Comparison of ENCODE assay signal across 28 mouse cellular contexts in the genomic region with DNA sequence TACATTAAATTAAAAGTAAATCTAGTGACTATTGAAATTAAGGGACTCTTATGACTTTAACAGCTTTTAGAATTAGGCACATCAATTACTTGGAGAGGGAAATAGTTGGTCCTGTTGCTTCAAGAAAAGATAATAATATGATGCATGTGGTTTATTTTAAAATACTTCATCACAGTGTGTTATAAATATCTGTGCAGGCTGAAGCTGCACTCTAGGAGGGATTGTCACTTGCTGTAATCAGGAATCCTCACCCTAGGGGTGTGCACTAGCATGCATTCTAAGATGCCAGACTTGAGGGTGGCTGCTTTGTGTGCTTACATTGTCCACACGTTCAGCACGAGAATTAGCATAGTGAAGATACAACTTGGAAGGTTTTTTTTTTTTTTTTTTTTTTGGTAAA. TPM values are rescaled to one million over a fixed set of nuclear protein-coding genes. Genes with fewer than 3 reads are reported as not detected.
DNase-seq lines count a peak whose midpoint lies in the region; ATAC-seq and TF ChIP-seq lines count a peak whose summit lies in the region.
"Had no signal": no experiment of that assay in that cellular context is flagged by ENCODE, and none has a peak within 500 bp of the region (broad histone marks: within the 10 kb centered on the region; RNA-seq: fewer than 3 reads in every experiment).

No protein-coding gene starts in this region.

- 0 out of 2 replicates have a peak, but pooled peaks have one; percentile 31 for ATAC-seq in heart, embryonic 14.5 days (ENCODE audit: insufficient number of reproducible peaks, insufficient read depth, low FRiP score, low read depth)
- ATAC-seq in heart, embryonic 16.5 days (replicated peaks; ENCODE audit: extremely low read depth, insufficient read depth, low FRiP score) = peak; percentile 92
- no peak for ATAC-seq in heart, embryonic 12.5 days (ENCODE audit: insufficient number of reproducible peaks, low FRiP score)
- ATAC-seq in midbrain, embryonic 13.5 days = peak; percentile 45; the same call in 1 of the 2 replicates
- no peak for ATAC-seq in midbrain, embryonic 15.5 days (replicated peaks)
- ATAC-seq: forebrain, embryonic 14.5 days had no signal

- no peaks in the 10 kb centered on the region for H3K36me3 ChIP-seq in heart, embryonic 14.5 days (ENCODE audit: control insufficient read depth, insufficient read depth, low read length)
- H3K36me3 ChIP-seq in heart, embryonic 16.5 days (ENCODE audit: control insufficient read depth, insufficient read depth) = no peaks in the 10 kb centered on the region
- no peaks in the 10 kb centered on the region for H3K36me3 ChIP-seq in heart, embryonic 12.5 days
- H3K36me3 ChIP-seq in midbrain, embryonic 13.5 days = no peaks in the 10 kb centered on the region
- no peaks in the 10 kb centered on the region for H3K36me3 ChIP-seq in midbrain, embryonic 15.5 days (replicated peaks)
- H3K36me3 ChIP-seq: embryonic facial prominence, embryonic 12.5 days; embryonic facial prominence, embryonic 15.5 days; forebrain, embryonic 10.5 days; forebrain, embryonic 12.5 days had no signal

- DNase-seq in heart, postnatal 36 days = no peak
- DNase-seq in brain, embryonic 14.5 days (ENCODE audit: low read depth) = peak; percentile 5
- DNase-seq in left cerebral cortex, adult 9 months (ENCODE audit: low spot score in 2 of 2) = no peak
- DNase-seq: adrenal gland, adult 2 months; adrenal gland, postnatal 10 days; adrenal gland, postnatal 25 days; cerebellum, adult 11 months; cerebellum, adult 18-20 months; cerebellum, adult 8-10 months; cerebellum, adult 9-11 months; cerebellum, postnatal 14 days; cerebellum, postnatal 36 days; embryo, embryonic 11 days had no signal

- H3K4me2 ChIP-seq in heart, embryonic 14.5 days (ENCODE audit: low read length) = no peak overlapping the region
- no peak overlapping the region for H3K4me2 ChIP-seq in heart, embryonic 16.5 days (ENCODE audit: low read depth, low read length)
- H3K4me2 ChIP-seq in heart, embryonic 12.5 days = no peak overlapping the region
- no peak overlapping the region for H3K4me2 ChIP-seq in midbrain, embryonic 13.5 days (replicated peaks)
- no peak overlapping the region for H3K4me2 ChIP-seq in midbrain, embryonic 15.5 days
- H3K4me2 ChIP-seq: embryonic facial prominence, embryonic 12.5 days; embryonic facial prominence, embryonic 15.5 days; forebrain, embryonic 12.5 days had no signal

- H3K4me1 ChIP-seq in heart, embryonic 14.5 days (ENCODE audit: control insufficient read depth in 2 of 2, insufficient read depth in 2 of 2, low read length in 2 of 2) = no peaks in the 10 kb centered on the region; a peak in 1 of 4 replicates
- 0 out of 2 replicates have a peak, but pooled peaks cover 2% of the 10 kb centered on the region for H3K4me1 ChIP-seq in heart, embryonic 16.5 days (ENCODE audit: control insufficient read depth, insufficient read depth, low read length)
- no peaks in the 10 kb centered on the region for H3K4me1 ChIP-seq in heart, embryonic 12.5 days (replicated peaks)
- no peaks in the 10 kb centered on the region for H3K4me1 ChIP-seq in midbrain, embryonic 13.5 days (replicated peaks)
- no peaks in the 10 kb centered on the region for H3K4me1 ChIP-seq in midbrain, embryonic 15.5 days
- H3K4me1 ChIP-seq: embryonic facial prominence, embryonic 12.5 days; embryonic facial prominence, embryonic 15.5 days; forebrain, embryonic 10.5 days; forebrain, embryonic 12.5 days had no signal

- no peaks in the 10 kb centered on the region for H3K9me3 ChIP-seq in heart, embryonic 14.5 days (ENCODE audit: control insufficient read depth, low read length)
- no peaks in the 10 kb centered on the region for H3K9me3 ChIP-seq in heart, embryonic 16.5 days (replicated peaks; ENCODE audit: control insufficient read depth, low read length)
- H3K9me3 ChIP-seq in heart, embryonic 12.5 days (replicated peaks) = no peaks in the 10 kb centered on the region
- no peaks in the 10 kb centered on the region for H3K9me3 ChIP-seq in midbrain, embryonic 13.5 days
- no peaks in the 10 kb centered on the region for H3K9me3 ChIP-seq in midbrain, embryonic 15.5 days
- H3K9me3 ChIP-seq: embryonic facial prominence, embryonic 12.5 days; embryonic facial prominence, embryonic 15.5 days; forebrain, embryonic 10.5 days; forebrain, embryonic 12.5 days had no signal

- intact Hi-C loops in heart, postnatal 36 days (cut with DNase I) = no loop called here

- no peaks in the 10 kb centered on the region for H3K27me3 ChIP-seq in heart, embryonic 14.5 days (ENCODE audit: control insufficient read depth, insufficient read depth, low read length)
- H3K27me3 ChIP-seq in heart, embryonic 16.5 days (ENCODE audit: control insufficient read depth, insufficient read depth, low read length) = no peaks in the 10 kb centered on the region
- no peaks in the 10 kb centered on the region for H3K27me3 ChIP-seq in heart, embryonic 12.5 days (replicated peaks)
- no peaks in the 10 kb centered on the region for H3K27me3 ChIP-seq in midbrain, embryonic 13.5 days
- H3K27me3 ChIP-seq in midbrain, embryonic 15.5 days (replicated peaks) = no peaks in the 10 kb centered on the region
- H3K27me3 ChIP-seq: embryonic facial prominence, embryonic 12.5 days; embryonic facial prominence, embryonic 15.5 days; forebrain, embryonic 12.5 days had no signal

- no peak for TF ChIP-seq POLR2A in brain, embryonic 14.5 days (IDR thresholded peaks at IDR 0.05; ENCODE audit: borderline replicate concordance, extremely low read depth, insufficient read depth, insufficient read length, poor library complexity, severe bottlenecking)

- H3K4me3 ChIP-seq in heart, embryonic 14.5 days (ENCODE audit: control insufficient read depth in 1 of 2, insufficient read depth in 1 of 2, low read depth in 1 of 2, low read length in 2 of 2) = no peak overlapping the region
- no peak overlapping the region for H3K4me3 ChIP-seq in heart, embryonic 16.5 days (ENCODE audit: low read length)
- H3K4me3 ChIP-seq in heart, embryonic 12.5 days = no peak overlapping the region
- H3K4me3 ChIP-seq in midbrain, embryonic 13.5 days (replicated peaks) = no peak overlapping the region
- H3K4me3 ChIP-seq in midbrain, embryonic 15.5 days = no peak overlapping the region
- H3K4me3 ChIP-seq: embryonic facial prominence, embryonic 12.5 days; embryonic facial prominence, embryonic 15.5 days; erythroblast, embryonic 14.5 days; forebrain, embryonic 10.5 days; forebrain, embryonic 12.5 days had no signal

- H3K27ac ChIP-seq in heart, embryonic 14.5 days (replicated peaks in 1 of 2; ENCODE audit: control insufficient read depth in 1 of 2, insufficient read depth in 1 of 2, low read depth in 2 of 2, low read length in 2 of 2) = no peak overlapping the region; a peak in 1 of 4 replicates
- H3K27ac ChIP-seq in heart, embryonic 16.5 days (ENCODE audit: low read length) = peak overlapping the region; percentile 72
- no peak overlapping the region for H3K27ac ChIP-seq in heart, embryonic 12.5 days (ENCODE audit: poor library complexity, severe bottlenecking)
- no peak overlapping the region for H3K27ac ChIP-seq in midbrain, embryonic 13.5 days
- H3K27ac ChIP-seq in midbrain, embryonic 15.5 days = no peak overlapping the region
- H3K27ac ChIP-seq: embryonic facial prominence, embryonic 12.5 days; embryonic facial prominence, embryonic 15.5 days; forebrain, embryonic 10.5 days; forebrain, embryonic 12.5 days had no signal

- H3K9ac ChIP-seq in heart, embryonic 14.5 days (ENCODE audit: low read length) = no peak overlapping the region
- no peak overlapping the region for H3K9ac ChIP-seq in heart, embryonic 16.5 days (ENCODE audit: low read length)
- H3K9ac ChIP-seq in heart, embryonic 12.5 days = no peak overlapping the region
- no peak overlapping the region for H3K9ac ChIP-seq in midbrain, embryonic 13.5 days (replicated peaks)
- no peak overlapping the region for H3K9ac ChIP-seq in midbrain, embryonic 15.5 days
- H3K9ac ChIP-seq: embryonic facial prominence, embryonic 12.5 days; embryonic facial prominence, embryonic 15.5 days; forebrain, embryonic 12.5 days had no signal

- no peak for TF ChIP-seq CTCF in brain, embryonic 14.5 days (IDR thresholded peaks at IDR 0.05; ENCODE audit: borderline replicate concordance, extremely low read depth, insufficient read depth, insufficient read length)

- WGBS in heart, embryonic 14.5 days = 20% methylated on average over 2 of the region's 2 CpGs
- WGBS in heart, embryonic 16.5 days = 35% methylated on average over 2 of the region's 2 CpGs
- WGBS in heart, embryonic 12.5 days = 22% methylated on average over 2 of the region's 2 CpGs
- 55% methylated on average over 2 of the region's 2 CpGs for WGBS in midbrain, embryonic 13.5 days
- 49% methylated on average over 2 of the region's 2 CpGs for WGBS in midbrain, embryonic 15.5 days

RNA-seq across cellular contexts. Expression of gene Tinag, which starts 10.2 kb away (rescaled TPM):
- not detected in 2 replicates for polyA plus RNA-seq in heart, embryonic 14.5 days (2014; fragmentation: Nextera tagmentation; extraction: Ambion mirVana)
- not detected for total RNA-seq in heart, postnatal 36 days (2021)
- 0.29 and 3.9 TPM in 2 replicates for polyA plus RNA-seq in heart, embryonic 16.5 days (2015; fragmentation: Nextera tagmentation; extraction: Ambion mirVana)
- not detected in 2 replicates for polyA plus RNA-seq in heart, embryonic 12.5 days (2016; fragmentation: Nextera tagmentation; extraction: Ambion mirVana)
- polyA plus RNA-seq in midbrain, embryonic 13.5 days (2015; fragmentation: Nextera tagmentation; extraction: Ambion mirVana) = not detected in 2 replicates
- polyA plus RNA-seq in midbrain, embryonic 15.5 days (2015; fragmentation: Nextera tagmentation; extraction: Ambion mirVana) = not detected in 2 replicates
- polyA plus RNA-seq in brain, embryonic 14.5 days (2012; rRNA removed) = not detected in 2 replicates
- total RNA-seq: common myeloid progenitor, adult 5-6 weeks; ES-E14; MEL had no signal
- polyA plus RNA-seq: adrenal gland, adult 2 months; C2C12; erythroblast, embryonic 14.5 days; forebrain, embryonic 14.5 days had no signal

Comparison
In these comparisons a context has a peak if more than half of its experiments do, and no peak if none do; other contexts are left out.
1. ATAC-seq: peak in heart, embryonic 14.5 days (single experiment), heart, embryonic 16.5 days (single experiment) and midbrain, embryonic 13.5 days (single experiment); none in heart, embryonic 12.5 days (single experiment) and midbrain, embryonic 15.5 days (single experiment).